Mouse (Mus musculus) CH12.LX (cell line): ENCODE results near the gene Nrxn3. TPM values are rescaled to one million over a fixed set of nuclear protein-coding genes. Genes with fewer than 3 reads are reported as not detected.

Experiments used
- DNase-seq: peaks from one replicate; pipeline ENCODE4 v3.0.0-alpha.2; 2013; ENCODE audit errors: extremely low read depth
- H3K27ac ChIP-seq: 2 replicates; pipeline ENCODE4 v1.5.1; 2012; ENCODE audit warnings: low read depth, mild to moderate bottlenecking, control low read depth, moderate library complexity; ENCODE audit not compliant: insufficient read depth
- H3K27me3 ChIP-seq: replicated peaks from 2 replicates; pipeline ENCODE3; 2012; ENCODE audit warnings: inconsistent platforms
- H3K36me3 ChIP-seq, 2 experiments: replicated peaks in 1 of 2; 2 replicates each; pipeline versions ENCODE3 to v1.6.1; 2012; ENCODE audit warnings: inconsistent platforms in 1 of 2, low read length in 1 of 2, mild to moderate bottlenecking in 1 of 2, mixed read lengths in 1 of 2, moderate library complexity in 1 of 2; ENCODE audit not compliant: control insufficient read depth in 1 of 2, insufficient read depth in 1 of 2
- H3K4me1 ChIP-seq, 2 experiments: 2 replicates each; pipeline ENCODE4 v1.6.1; 2012; ENCODE audit warnings: inconsistent platforms in 1 of 2, moderate library complexity in 1 of 2; ENCODE audit not compliant: insufficient read depth in 2 of 2, control insufficient read depth in 1 of 2
- H3K4me2 ChIP-seq: 2 replicates; pipeline ENCODE4 v1.6.1; 2012; ENCODE audit warnings: low read depth, mild to moderate bottlenecking, control low read depth; ENCODE audit not compliant: poor library complexity, insufficient read depth, severe bottlenecking
- H3K4me3 ChIP-seq, 3 experiments: fragments of 150-350 bp in 1 of 3; sonication (generic) in 1 of 3; replicated peaks in 1 of 3; 2 replicates each; pipeline versions ENCODE3 to v1.5.1; 2011 to 2012; ENCODE audit warnings: low read depth in 2 of 3, low read length in 2 of 3, mild to moderate bottlenecking in 2 of 3, moderate library complexity in 2 of 3, control low read depth in 1 of 3, improper control_type of control experiment in 1 of 3, inconsistent platforms in 1 of 3, mixed read lengths in 1 of 3; ENCODE audit not compliant: poor library complexity in 1 of 3
- H3K79me2 ChIP-seq: replicated peaks from 2 replicates; pipeline ENCODE4 v1.6.1; 2012; ENCODE audit warnings: mild to moderate bottlenecking, moderate library complexity; ENCODE audit not compliant: control insufficient read depth, poor library complexity, insufficient read depth, severe bottlenecking; ENCODE audit errors: extremely low read depth
- H3K9ac ChIP-seq: 2 replicates; pipeline ENCODE4 v1.6.1; 2012; ENCODE audit warnings: low read depth, mild to moderate bottlenecking, control low read depth, moderate library complexity; ENCODE audit not compliant: insufficient read depth
- H3K9me3 ChIP-seq: replicated peaks from 2 replicates; pipeline ENCODE3; 2012; ENCODE audit warnings: low read length, inconsistent platforms, mixed read lengths
- CHD2 ChIP-seq: IDR thresholded peaks from 2 replicates; pipeline ENCODE4 v1.6.1; 2011; ENCODE audit warnings: low read length, improper control_type of control experiment
- CTCF ChIP-seq, 2 experiments: IDR thresholded peaks in 1 of 2; conservative IDR thresholded peaks in 1 of 2; 2 replicates each; pipeline ENCODE4 v1.5.1; 2011 to 2012; ENCODE audit warnings: low read depth in 2 of 2, low read length in 2 of 2, improper control_type of control experiment in 1 of 2, inconsistent platforms in 1 of 2, mild to moderate bottlenecking in 1 of 2, moderate library complexity in 1 of 2
- ETS1 ChIP-seq: conservative IDR thresholded peaks from 2 replicates; pipeline ENCODE4 v1.6.1; 2012; ENCODE audit warnings: low read depth, mild to moderate bottlenecking, inconsistent platforms, low read length, improper control_type of control experiment, moderate library complexity
- MAFK ChIP-seq: IDR thresholded peaks from 2 replicates; pipeline ENCODE4 v1.6.1; 2011; ENCODE audit warnings: low read length, improper control_type of control experiment; ENCODE audit not compliant: insufficient replicate concordance
- MAZ ChIP-seq: IDR thresholded peaks from 2 replicates; pipeline ENCODE4 v1.6.1; 2012; ENCODE audit warnings: low read depth, mild to moderate bottlenecking, inconsistent platforms, low read length, improper control_type of control experiment, moderate library complexity
- MEF2A ChIP-seq: IDR thresholded peaks from 2 replicates; pipeline ENCODE4 v1.6.1; 2014; ENCODE audit warnings: low read depth, mild to moderate bottlenecking, inconsistent platforms, low read length, improper control_type of control experiment, borderline replicate concordance
- MYC ChIP-seq: IDR thresholded peaks from 2 replicates; pipeline ENCODE4 v1.6.1; 2011; ENCODE audit warnings: low read depth, mild to moderate bottlenecking, improper control_type of control experiment, low read length
- NELFE ChIP-seq: IDR thresholded peaks from 2 replicates; pipeline ENCODE4 v1.6.1; 2011; ENCODE audit warnings: low read depth, low read length, improper control_type of control experiment
- RAD21 ChIP-seq: IDR thresholded peaks from 2 replicates; pipeline ENCODE4 v1.6.1; 2011; ENCODE audit warnings: low read depth, mild to moderate bottlenecking, low read length, improper control_type of control experiment, moderate library complexity
- SIN3A ChIP-seq: IDR thresholded peaks from 2 replicates; pipeline ENCODE4 v1.6.1; 2012; ENCODE audit warnings: low read length, improper control_type of control experiment, inconsistent platforms
- SMC3 ChIP-seq: IDR thresholded peaks from 2 replicates; pipeline ENCODE4 v1.6.1; 2011; ENCODE audit warnings: low read depth, low read length, improper control_type of control experiment
- TBP ChIP-seq: conservative IDR thresholded peaks from 2 replicates; pipeline ENCODE4 v1.6.1; 2011; ENCODE audit warnings: low read depth, low read length, improper control_type of control experiment
- UBTF ChIP-seq: IDR thresholded peaks from 2 replicates; pipeline ENCODE4 v1.6.1; 2012; ENCODE audit warnings: low read depth, mild to moderate bottlenecking, inconsistent platforms, low read length, improper control_type of control experiment, moderate library complexity
- USF1 ChIP-seq: IDR thresholded peaks from 2 replicates; pipeline ENCODE4 v1.6.1; 2014; ENCODE audit warnings: low read depth, mild to moderate bottlenecking, inconsistent platforms, low read length, improper control_type of control experiment
- ZMIZ1 ChIP-seq: IDR thresholded peaks from 2 replicates; pipeline ENCODE4 v1.6.1; 2012; ENCODE audit warnings: low read depth, mild to moderate bottlenecking, inconsistent platforms, low read length, improper control_type of control experiment
- ZNF384 ChIP-seq: IDR thresholded peaks from 2 replicates; pipeline ENCODE4 v1.6.1; 2012; ENCODE audit warnings: low read depth, low read length, improper control_type of control experiment, inconsistent platforms
- dilution Hi-C: fragments of 300-500 bp; cut with MboI; formaldehyde crosslinking; loops from 2 replicates; pipeline ENCODE4 v1.14.3; 2020; ENCODE audit warnings: low sequenced_read_pairs; ENCODE audit not compliant: extremely low pct_unique_long_range_greater_than_20kb, extremely low pct_ligation_motif_present
- in situ Hi-C: fragments of 300-500 bp; cut with MboI; formaldehyde crosslinking; loops from 3 replicates; pipeline ENCODE4 v1.14.3; 2019; ENCODE audit warnings: low sequenced_read_pairs, low pct_ligation_motif_present, low pct_unique_long_range_greater_than_20kb, mixed read lengths
- polyA plus RNA-seq: library from polyadenylated mRNA; unstranded; fragments of >175 nt; gene quantifications from 2 replicates; pipeline ENCODE4 v1.2.1, GENCODE M21; 2012; ENCODE audit warnings: low read depth; ENCODE audit not compliant: insufficient read length
- total RNA-seq, 2 experiments: library from RNA; depleted of rRNA; stranded (reverse); fragments of 300-350 nt in 1 of 2; fragments of >200 nt in 1 of 2; gene quantifications; 2 replicates each; pipeline ENCODE4 v1.2.3; 2012 to 2014

Gene Nrxn3
- total and polyA plus RNA-seq, 3 experiments, result 0.04 to 0.17 (median 0.09) TPM

DNA sequence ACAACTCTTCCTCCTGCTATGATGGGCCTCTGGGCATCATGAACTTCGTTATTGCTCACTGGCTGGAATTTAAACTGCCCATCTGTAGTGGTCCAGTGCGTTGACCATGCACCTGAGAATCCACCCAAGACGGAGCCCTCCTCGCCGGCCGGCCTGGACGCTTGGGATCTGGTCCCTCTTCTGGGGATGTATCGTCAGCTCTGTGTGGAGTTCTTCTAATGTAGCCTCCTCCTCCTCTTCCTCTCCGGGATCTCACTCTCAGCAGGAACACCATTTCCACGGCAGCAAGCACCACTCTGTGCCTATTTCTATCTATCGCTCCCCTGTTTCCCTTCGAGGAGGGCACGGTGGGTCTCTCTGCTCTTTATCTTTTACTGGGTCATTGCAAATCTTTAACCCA lies 1090.6 kb downstream of the Nrxn3 start:
- H3K4me1 ChIP-seq, result peaks cover 0 to 20% of the 10 kb centered on the region in 2 experiments; a peak in 2 of 4 replicates

DNA sequence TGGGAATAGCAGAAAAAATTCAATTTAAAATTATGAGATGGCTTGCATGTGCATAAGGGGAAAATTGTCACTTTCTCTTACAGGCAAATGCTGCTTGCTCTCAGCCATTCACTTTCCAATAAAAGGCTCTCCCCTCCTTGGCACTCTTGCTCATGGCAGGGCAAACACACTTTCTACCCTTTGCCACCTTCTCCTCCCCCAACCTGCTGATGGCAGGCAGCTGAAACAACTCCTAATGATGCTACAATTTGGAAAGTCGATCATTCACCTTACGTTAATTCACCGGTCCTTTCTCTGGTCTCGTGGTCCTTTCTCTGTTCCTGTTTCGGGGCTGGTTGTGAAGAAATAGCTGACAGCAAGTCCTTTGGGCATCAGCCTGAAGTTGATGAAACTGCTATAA lies 1091.0 kb downstream of the Nrxn3 start:
- TF ChIP-seq CHD2 (no peak), MEF2A (no peak), ZNF384 (no peak), CTCF (conservative IDR thresholded peaks at IDR 0.05 in 1 of 2, IDR thresholded peaks at IDR 0.05 in 1 of 2; ENCODE audit: low read depth in 2 of 2, low read length in 2 of 2) (no peak), SMC3 (no peak), MAZ (no peak), SIN3A (no peak), USF1 (no peak), NELFE (no peak), ZMIZ1 (no peak), UBTF (no peak), MYC (no peak), RAD21 (no peak), ETS1 (no peak)
- TF ChIP-seq, all 38 proteins: peak for 0
- no peak overlapping the region for H3K9ac ChIP-seq
- H3K9me3 ChIP-seq, result no peaks in the 10 kb centered on the region
- H3K79me2 ChIP-seq, result no peaks in the 10 kb centered on the region
- H3K36me3 ChIP-seq, result no peaks in the 10 kb centered on the region
- dilution Hi-C loops (no loop called here), in situ Hi-C loops (no loop called here)
- no peak overlapping the region for H3K4me2 ChIP-seq
- H3K4me3 ChIP-seq, result no peak overlapping the region
- no peak for DNase-seq
- no peaks in the 10 kb centered on the region for H3K27me3 ChIP-seq
- peaks cover 0 to 20% of the 10 kb centered on the region in 2 experiments; a peak in 2 of 4 replicates for H3K4me1 ChIP-seq
- no peak overlapping the region for H3K27ac ChIP-seq

More for the DNA sequence above, 1090.6 kb downstream of the Nrxn3 start:
- TF ChIP-seq TBP (no peak), CTCF (conservative IDR thresholded peaks at IDR 0.05 in 1 of 2, IDR thresholded peaks at IDR 0.05 in 1 of 2; ENCODE audit: low read depth in 2 of 2, low read length in 2 of 2) (no peak), MAFK (no peak)
- TF ChIP-seq, all 38 proteins: peak for 0
- no peaks in the 10 kb centered on the region for H3K79me2 ChIP-seq
- dilution Hi-C loops (no loop called here), in situ Hi-C loops (no loop called here)
- DNase-seq, result no peak
- no peaks in the 10 kb centered on the region for H3K36me3 ChIP-seq
- no peaks in the 10 kb centered on the region for H3K27me3 ChIP-seq
- H3K9ac ChIP-seq, result no peak overlapping the region
- H3K4me2 ChIP-seq, result no peak overlapping the region
- no peak overlapping the region for H3K4me3 ChIP-seq
- H3K27ac ChIP-seq, result no peak overlapping the region
- no peaks in the 10 kb centered on the region for H3K9me3 ChIP-seq
